Mouse (Mus musculus) spleen, postnatal 36 days (tissue): ENCODE results near the gene Nek9.
"Not testable (repeated sequence)": the region's sequence is repeated elsewhere in the genome, so short reads cannot be mapped to it uniquely, and the experiment has no call there.

Source experiments
- DNase-seq, 2 experiments: peaks; one replicate each; pipeline ENCODE4 v3.0.0; 2022; ENCODE audit warnings: low spot score in 2 of 2, mixed read lengths in 1 of 2

Nek9 gene

GRCm38 (mm10) chr12:85290633-85291032, 48.5 kb downstream of the Nek9 start:
- DNase-seq: no peak

GRCm38 (mm10) chr12:85289157-85290000, 49.8 kb downstream of the Nek9 start:
- DNase-seq: no peak

DNA sequence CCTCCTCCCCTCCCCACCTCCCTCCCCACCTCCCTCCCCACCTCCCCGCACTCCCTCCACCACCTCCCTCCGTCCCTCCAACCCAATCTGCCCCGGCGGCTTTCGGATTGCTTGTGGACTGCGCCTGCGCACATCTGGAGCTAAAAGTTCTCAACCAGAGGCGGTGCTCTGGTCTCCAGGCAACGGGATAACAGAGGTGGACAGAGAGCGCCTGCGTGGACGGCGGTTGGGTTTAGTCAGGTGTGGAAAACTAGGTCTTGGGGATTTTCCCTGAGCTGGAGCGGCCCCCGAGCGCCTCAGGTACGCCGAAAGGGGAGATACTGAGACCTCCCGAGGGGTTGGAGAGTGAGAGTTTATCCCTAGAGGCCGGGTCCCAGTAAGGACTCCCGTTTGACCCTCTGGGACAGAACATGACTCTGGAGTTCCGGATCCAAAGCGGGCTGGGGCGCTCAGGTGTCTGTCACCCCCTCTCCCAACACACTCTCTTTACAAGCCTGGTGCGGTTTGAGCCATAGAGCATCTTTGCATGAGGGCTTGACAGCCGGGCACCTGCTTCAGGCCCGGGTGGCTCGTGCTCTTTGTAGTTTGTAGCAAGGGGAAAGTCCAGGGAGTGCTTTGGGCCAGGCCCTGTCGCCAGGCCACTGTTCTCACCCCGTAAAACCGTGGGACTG, 50.5 kb downstream of the Nek9 start, which contains the start of gene Zc2hc1c:
Gene Zc2hc1c, plus strand, starts transcription at position 106 of the 671 bp plus-strand sequence.
- DNase-seq: peak; percentile 76 to 80

DNA sequence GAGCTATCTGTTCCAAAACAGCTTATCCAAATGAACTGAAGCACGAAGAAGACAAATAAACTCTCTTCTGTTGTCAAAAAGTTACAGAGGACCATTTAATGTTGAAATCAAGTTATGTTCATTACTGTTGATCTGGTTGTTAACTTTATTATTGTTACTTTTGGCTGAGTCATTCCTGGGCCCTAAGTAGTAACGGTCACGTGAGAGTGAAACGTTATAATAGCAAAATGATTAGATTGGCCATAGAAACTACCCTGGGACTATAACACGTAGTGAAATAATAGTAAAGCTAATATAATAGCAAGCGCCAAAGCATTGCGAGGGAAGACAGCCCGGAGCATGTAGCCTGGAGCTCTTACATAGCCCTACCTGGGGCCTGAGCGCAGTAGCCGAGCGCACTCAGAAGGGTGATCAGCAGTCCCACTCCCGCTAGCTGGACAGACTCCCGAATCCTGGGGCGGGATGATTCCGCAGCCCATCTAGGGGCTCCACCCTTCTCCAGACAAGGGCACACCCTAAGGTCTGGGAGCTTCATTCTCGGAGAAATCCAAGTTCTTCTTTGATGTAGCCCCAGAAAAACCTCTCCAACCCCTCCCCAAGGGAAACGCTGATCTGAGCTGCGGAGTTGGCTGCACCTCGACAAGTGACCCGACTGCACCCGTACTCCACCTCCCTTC, 51.2 kb downstream of the Nek9 start, which contains the start of gene Acyp1:
Gene Acyp1, minus strand, starts transcription at position 630 of the 677 bp plus-strand sequence.
- no peak for DNase-seq

- no peak for DNase-seq
These were observed 52.2 kb downstream of the Nek9 start for GRCm38 (mm10) chr12:85286941-85287340.

- no peak for DNase-seq
These were observed 54.2 kb downstream of the Nek9 start for GRCm38 (mm10) chr12:85284996-85285395.

- no peak for DNase-seq
These were observed 54.8 kb downstream of the Nek9 start for GRCm38 (mm10) chr12:85284331-85284730.

GRCm38 (mm10) chr12:85281756-85282155, 57.4 kb downstream of the Nek9 start:
- DNase-seq: not testable (repeated sequence)

- no peak for DNase-seq
These were observed 58.1 kb downstream of the Nek9 start for GRCm38 (mm10) chr12:85280845-85281651.

DNA sequence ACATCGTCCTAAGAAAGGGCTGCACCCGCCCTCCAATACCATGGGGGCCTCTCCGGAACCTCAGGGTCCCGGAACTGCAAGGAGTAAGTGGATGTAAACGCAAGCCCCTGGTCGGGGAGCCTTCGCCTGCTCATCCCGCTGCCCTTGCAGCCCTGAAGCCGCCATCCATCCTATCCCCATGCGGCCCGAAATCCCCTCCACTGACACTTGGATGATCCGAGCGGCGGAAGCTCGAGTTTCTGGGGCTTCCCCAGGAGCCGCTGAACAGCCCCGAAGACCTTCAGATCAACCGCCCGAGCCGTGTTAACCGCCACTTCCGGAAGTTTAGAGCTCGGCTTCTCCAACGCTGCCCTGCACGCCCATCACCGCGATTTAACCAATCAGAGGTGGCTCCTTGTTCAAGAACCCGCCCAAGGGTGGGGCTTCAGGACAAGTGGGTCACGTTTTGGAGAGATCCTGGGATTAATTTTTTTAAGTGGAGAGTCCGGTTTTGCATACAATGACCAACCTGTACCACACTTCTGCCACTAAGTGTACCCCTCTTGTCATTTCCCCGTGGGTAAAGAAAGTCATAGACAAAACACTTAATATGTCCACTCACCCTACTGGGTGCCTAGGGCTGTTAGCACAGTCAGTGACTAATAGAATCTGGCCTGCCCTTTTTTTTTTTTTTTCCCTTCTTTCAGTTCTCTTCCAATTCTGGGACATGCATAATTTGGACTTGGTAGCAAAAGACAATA, 58.9 kb downstream of the Nek9 start:
- DNase-seq: peak; percentile 95 to 97

DNA sequence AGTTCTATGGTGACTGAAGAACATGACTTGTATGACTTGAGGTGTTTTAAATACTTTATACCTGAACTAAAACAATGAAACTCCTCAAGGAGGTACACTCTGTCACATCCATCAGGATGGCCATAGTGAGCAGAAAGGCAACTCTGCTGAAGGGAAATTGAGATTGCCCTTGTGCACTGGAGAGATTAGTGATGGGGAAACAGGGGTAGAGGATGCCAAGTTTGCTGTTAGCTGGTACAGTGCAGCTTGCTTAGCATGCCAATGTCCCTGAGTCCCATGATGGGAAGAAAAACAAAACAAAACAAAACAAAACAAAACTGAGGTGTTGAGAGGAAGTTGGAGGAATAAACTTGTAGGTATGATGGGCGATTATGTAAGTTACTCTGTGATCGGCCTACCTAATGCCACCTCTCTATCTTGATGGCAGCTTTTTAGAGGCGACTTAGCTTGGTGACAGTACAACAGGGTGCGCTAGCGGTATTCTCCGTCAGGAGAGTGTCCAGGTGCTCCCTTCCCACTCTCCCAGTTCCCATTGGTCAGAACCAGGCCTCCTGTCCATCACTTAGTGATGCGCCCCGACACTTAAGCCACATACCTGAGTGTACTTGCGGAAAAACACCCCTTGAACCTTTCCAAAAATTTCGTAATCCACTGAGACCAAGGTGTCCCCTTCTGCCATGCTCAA, 59.6 kb downstream of the Nek9 start:
- no peak for DNase-seq

DNA sequence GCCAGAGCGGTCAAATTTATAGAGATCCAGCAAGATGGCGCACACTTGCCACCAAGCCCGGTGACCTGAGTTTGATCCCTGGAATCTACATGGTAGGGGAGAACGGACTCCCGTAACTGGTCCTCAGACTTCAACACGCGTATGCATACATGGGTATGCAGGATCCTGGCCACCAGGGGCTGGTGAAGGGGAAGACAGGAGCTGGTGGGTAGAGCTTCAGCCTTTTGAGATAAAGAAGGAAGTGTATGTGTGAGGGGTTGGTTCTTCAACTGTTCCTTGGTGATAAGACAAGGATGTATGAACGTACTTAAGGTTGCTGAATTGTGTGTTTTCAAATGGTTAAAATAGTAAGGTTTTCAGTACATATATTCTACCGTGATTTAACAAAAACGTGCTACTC, 60.2 kb downstream of the Nek9 start:
- no peak for DNase-seq

- DNase-seq: no peak
These were observed 62.9 kb downstream of the Nek9 start for GRCm38 (mm10) chr12:85276273-85276672.

DNA sequence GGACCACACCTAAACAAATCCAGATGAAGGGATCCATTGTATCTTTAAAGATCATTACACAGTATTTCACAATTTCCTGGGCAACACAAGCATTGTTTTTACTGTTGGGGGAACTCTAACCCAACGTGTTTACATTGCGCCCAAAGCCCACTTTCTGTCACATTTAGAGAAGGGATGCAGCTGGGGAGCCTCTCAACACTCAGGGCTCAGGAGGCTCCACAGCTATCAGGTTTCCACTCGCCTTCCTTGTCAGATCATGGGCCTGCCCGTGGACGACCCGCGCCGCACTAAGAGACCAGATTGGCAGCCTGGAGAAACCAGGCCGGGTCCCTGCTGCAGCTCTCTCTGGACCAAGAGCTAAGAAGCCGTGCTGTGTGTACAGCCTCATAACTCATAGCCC, 65.7 kb downstream of the Nek9 start:
- no peak for DNase-seq

DNA sequence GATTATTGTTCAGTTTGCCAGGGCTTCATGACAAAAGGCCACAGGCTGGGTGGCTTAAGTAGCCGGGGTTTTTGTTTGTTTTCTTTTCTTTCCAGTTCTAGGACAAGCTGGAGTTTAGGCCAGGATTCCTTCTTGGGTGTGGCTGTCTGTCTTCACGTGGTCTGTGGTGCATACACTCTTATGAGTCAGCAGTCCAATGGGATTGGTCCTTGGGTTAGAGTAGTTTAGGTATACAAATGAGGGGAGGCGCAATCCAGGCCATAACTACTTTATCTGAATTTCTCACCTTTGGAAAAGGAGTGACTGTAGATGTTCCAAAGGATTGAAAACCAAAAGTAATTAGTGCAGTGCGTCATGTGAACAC, 67.3 kb downstream of the Nek9 start:
- DNase-seq: no peak

GRCm38 (mm10) chr12:85271132-85271842, 67.9 kb downstream of the Nek9 start:
- DNase-seq: no peak

GRCm38 (mm10) chr12:85270319-85270718, 68.8 kb downstream of the Nek9 start, which contains the start of gene Mlh3:
Gene Mlh3 (minus strand): TSS chr12:85270599.
- DNase-seq: peak; percentile 87 to 88

- no peak for DNase-seq
These were observed 69.3 kb downstream of the Nek9 start for GRCm38 (mm10) chr12:85269821-85270220.

- no peak for DNase-seq
These were observed 72.9 kb downstream of the Nek9 start for GRCm38 (mm10) chr12:85266248-85266647.

DNA sequence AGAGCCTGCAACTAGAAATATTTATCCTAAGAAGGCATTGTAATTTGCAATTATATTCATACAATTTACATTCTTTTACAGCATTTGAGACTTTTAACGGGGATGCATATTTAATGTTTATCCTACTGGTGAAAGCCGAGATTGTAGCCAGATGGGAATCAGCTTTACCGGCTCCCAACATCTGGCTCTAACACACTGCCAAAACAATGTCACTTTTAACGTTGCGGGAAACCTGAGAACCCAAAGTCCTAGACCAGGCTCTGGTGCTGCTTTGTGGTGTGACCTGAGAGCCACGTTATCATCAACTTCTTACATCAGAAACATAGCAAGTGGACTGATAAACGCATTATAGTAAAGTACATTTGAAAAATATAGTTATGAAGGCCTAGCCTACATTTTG, 74.2 kb downstream of the Nek9 start:
- DNase-seq: no peak
